Mouse (Mus musculus): ENCODE measurements around the gene Mapk1ip1l. TPM values are rescaled to one million over a fixed set of nuclear protein-coding genes. Genes with fewer than 3 reads are reported as not detected.
A peak's percentile ranks its signal among the peaks of the same experiment; 100 is the strongest.
"Not testable (repeated sequence)": the region's sequence is repeated elsewhere in the genome, so short reads cannot be mapped to it uniquely, and the experiment has no call there.

The Mapk1ip1l gene
- polyA plus RNA-seq, 1 experiment from 2014 or later: 79.9 TPM

DNA sequence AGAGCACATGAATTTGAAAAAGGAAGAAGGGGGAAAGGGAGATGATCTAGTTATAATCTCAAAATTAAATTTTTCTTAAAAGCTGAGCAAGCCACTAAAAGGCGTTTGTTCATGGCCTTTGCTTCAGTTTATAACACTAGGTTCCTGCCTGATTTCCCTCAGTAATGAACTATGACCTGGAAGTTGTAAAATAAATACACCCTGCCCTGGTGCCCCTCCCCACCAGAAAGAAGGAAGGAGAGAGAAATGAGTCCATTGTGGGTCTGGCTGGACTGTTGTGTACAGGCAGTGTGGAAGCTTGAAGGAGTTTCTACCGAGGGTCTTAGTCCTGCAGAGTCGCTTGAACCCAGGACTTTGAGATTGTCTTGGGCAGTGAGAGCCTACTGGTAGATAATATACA is 9.6 kb downstream of the Mapk1ip1l start:
- no peak overlapping the region for H3K4me3 ChIP-seq
- no peaks in the 10 kb centered on the region for H3K9me3 ChIP-seq
- WGBS: 89% methylated on average over 3 of the region's 3 CpGs
- H3K27ac ChIP-seq (replicated peaks): no peak overlapping the region
- no peak overlapping the region for H3K9ac ChIP-seq (replicated peaks)
- no peaks in the 10 kb centered on the region for H3K4me1 ChIP-seq
- peaks cover 42% of the 10 kb centered on the region for H3K36me3 ChIP-seq
- no peak overlapping the region for H3K4me2 ChIP-seq (replicated peaks)
- ATAC-seq (ENCODE audit: low FRiP score, low read depth): no peak
- H3K27me3 ChIP-seq: no peaks in the 10 kb centered on the region

DNA sequence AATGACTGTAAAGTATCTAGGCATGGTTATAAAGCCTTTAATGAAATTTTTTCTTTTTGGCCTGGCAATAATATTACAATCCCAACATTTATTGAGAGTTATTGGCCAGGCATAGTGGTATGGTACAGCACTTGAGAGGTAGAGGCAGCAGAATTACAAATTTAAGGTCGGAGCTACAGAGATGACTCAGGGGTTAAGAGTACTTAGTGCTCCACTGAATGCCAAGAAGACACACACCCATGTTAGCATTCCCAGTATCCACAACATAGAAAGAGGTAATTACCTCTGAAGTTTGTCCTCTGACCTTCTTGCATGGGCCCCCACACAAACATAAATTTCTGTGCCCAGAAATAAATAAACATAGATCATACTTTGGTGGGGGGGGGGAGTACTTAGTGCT is 11.0 kb downstream of the Mapk1ip1l start:
- no peak overlapping the region for H3K4me3 ChIP-seq
- H3K9ac ChIP-seq (replicated peaks): no peak overlapping the region
- no peaks in the 10 kb centered on the region for H3K4me1 ChIP-seq
- no peaks in the 10 kb centered on the region for H3K27me3 ChIP-seq
- H3K4me2 ChIP-seq (replicated peaks): no peak overlapping the region
- H3K36me3 ChIP-seq: peaks cover 48% of the 10 kb centered on the region
- no peaks in the 10 kb centered on the region for H3K9me3 ChIP-seq
- no peak for ATAC-seq (ENCODE audit: low FRiP score, low read depth)
- WGBS: 100% methylated on average over 1 of the region's 1 CpGs
- H3K27ac ChIP-seq (replicated peaks): no peak overlapping the region

- ATAC-seq (ENCODE audit: low FRiP score, low read depth): no peak
- H3K9me3 ChIP-seq: no peaks in the 10 kb centered on the region
- H3K27me3 ChIP-seq: no peaks in the 10 kb centered on the region
- no peak overlapping the region for H3K9ac ChIP-seq (replicated peaks)
- no peak overlapping the region for H3K4me2 ChIP-seq (replicated peaks)
- no peak overlapping the region for H3K27ac ChIP-seq (replicated peaks)
- no peak overlapping the region for H3K4me3 ChIP-seq
- H3K4me1 ChIP-seq: no peaks in the 10 kb centered on the region
- peaks cover 59% of the 10 kb centered on the region for H3K36me3 ChIP-seq
- 94% methylated on average over 18 of the region's 18 CpGs for WGBS
These were observed 12.5 kb downstream of the Mapk1ip1l start for GRCm38 (mm10) chr14:47310342-47311181.

DNA sequence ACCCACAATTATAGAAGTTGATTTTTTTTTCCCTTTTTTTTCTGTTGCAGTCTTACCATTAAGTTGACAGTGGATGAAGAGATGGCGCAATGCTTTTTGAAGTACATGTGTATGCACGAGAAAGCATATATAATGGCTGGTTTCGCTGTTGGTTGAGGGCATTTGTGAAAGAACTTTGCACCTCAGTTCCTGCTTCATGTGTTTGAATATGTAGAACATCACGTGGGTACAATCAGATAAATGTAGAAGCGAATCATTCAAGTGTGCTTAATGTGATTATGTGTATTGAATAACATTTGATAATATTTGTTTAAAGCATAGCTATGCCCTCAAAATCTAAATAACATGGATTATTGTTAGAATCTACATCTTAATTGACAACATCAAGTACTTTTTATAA is 21.3 kb downstream of the Mapk1ip1l start:
- no peak overlapping the region for H3K4me2 ChIP-seq (replicated peaks)
- H3K9ac ChIP-seq (replicated peaks): no peak overlapping the region
- 92% methylated on average over 5 of the region's 5 CpGs for WGBS
- ATAC-seq (ENCODE audit: low FRiP score, low read depth): no peak
- H3K27me3 ChIP-seq: no peaks in the 10 kb centered on the region
- H3K27ac ChIP-seq (replicated peaks): no peak overlapping the region
- H3K4me3 ChIP-seq: no peak overlapping the region
- H3K36me3 ChIP-seq: peaks cover 39% of the 10 kb centered on the region
- H3K9me3 ChIP-seq: no peaks in the 10 kb centered on the region
- no peaks in the 10 kb centered on the region for H3K4me1 ChIP-seq

DNA sequence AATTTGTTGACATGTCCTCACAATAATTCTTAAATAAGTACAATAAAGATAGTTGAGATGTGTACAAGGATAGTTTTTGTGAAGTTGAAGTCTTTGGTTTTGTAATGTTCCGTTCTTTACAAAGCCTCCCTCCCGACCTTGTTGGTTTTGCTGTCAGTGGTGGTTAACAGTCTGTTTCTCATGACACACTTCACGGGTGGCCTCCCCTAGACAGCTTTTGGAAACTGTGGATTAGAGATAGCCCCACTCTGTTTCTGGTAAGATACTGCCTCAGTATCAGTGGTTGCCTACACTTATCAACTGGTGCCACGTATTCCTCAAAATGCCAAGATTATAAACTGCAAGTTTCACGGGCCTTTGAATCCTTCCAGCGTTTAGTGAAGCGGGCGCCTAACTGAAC is 23.5 kb downstream of the Mapk1ip1l start:
- not testable (repeated sequence) for H3K27me3 ChIP-seq; H3K4me3 ChIP-seq; H3K27ac ChIP-seq (replicated peaks); H3K4me2 ChIP-seq (replicated peaks); H3K9me3 ChIP-seq; ATAC-seq (ENCODE audit: low FRiP score, low read depth); H3K9ac ChIP-seq (replicated peaks); H3K4me1 ChIP-seq
- H3K36me3 ChIP-seq: peaks cover 39% of the 10 kb centered on the region
- 94% methylated on average over 7 of the region's 8 CpGs for WGBS

GRCm38 (mm10) chr14:47325965-47326761 is 28.1 kb downstream of the Mapk1ip1l start:
- no peak for ATAC-seq (ENCODE audit: low FRiP score, low read depth)
- WGBS: 88% methylated on average over 9 of the region's 9 CpGs

GRCm38 (mm10) chr14:47327347-47327746 is 29.3 kb downstream of the Mapk1ip1l start:
- Histone ChIP-seq H3K9me3 (no peaks in the 10 kb centered on the region), H3K9ac (replicated peaks) (no peak overlapping the region), H3K27me3 (no peaks in the 10 kb centered on the region), H3K4me3 (no peak overlapping the region), H3K36me3 (peaks cover 13% of the 10 kb centered on the region), H3K4me1 (no peaks in the 10 kb centered on the region), H3K27ac (replicated peaks) (no peak overlapping the region), H3K4me2 (replicated peaks) (no peak overlapping the region)
- 88% methylated on average over 5 of the region's 5 CpGs for WGBS
- ATAC-seq (ENCODE audit: low FRiP score, low read depth): no peak

More at GRCm38 (mm10) chr14:47325965-47326761, 28.1 kb downstream of the Mapk1ip1l start:
- no peak overlapping the region for H3K27ac ChIP-seq (replicated peaks)
- H3K4me1 ChIP-seq: no peaks in the 10 kb centered on the region
- peaks cover 16% of the 10 kb centered on the region for H3K36me3 ChIP-seq
- no peak overlapping the region for H3K4me3 ChIP-seq
- no peak overlapping the region for H3K9ac ChIP-seq (replicated peaks)
- no peak overlapping the region for H3K4me2 ChIP-seq (replicated peaks)
- no peaks in the 10 kb centered on the region for H3K9me3 ChIP-seq
- no peaks in the 10 kb centered on the region for H3K27me3 ChIP-seq

DNA sequence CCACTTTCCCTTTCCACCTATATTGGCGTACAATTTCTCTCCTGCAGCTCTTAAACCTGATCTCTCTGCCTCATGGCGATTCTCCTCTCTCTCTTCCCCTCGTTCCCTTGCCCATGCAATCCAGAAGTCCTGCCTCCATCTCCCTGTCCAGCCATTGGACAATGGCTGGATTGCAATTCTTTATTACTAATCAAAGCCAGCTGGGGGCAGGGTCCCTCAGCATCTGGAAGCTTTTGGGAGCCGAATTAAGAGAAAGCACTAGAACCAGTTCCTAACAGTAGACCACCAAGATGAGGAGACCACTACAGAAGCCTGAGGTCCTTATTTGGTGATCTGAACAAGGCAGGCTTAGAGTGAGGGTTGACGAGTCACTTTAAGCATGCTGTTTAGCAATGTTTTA is 33.9 kb downstream of the Mapk1ip1l start:
- Histone ChIP-seq H3K9ac (replicated peaks) (no peak overlapping the region), H3K4me2 (replicated peaks) (no peak overlapping the region), H3K27ac (replicated peaks) (no peak overlapping the region), H3K36me3 (no peaks in the 10 kb centered on the region), H3K27me3 (no peaks in the 10 kb centered on the region), H3K4me3 (no peak overlapping the region), H3K4me1 (no peaks in the 10 kb centered on the region), H3K9me3 (no peaks in the 10 kb centered on the region)
- 65% methylated on average over 5 of the region's 5 CpGs for WGBS
- ATAC-seq (ENCODE audit: low FRiP score, low read depth): no peak

- Histone ChIP-seq H3K27me3 (no peaks in the 10 kb centered on the region), H3K36me3 (no peaks in the 10 kb centered on the region), H3K9ac (replicated peaks) (no peak overlapping the region), H3K27ac (replicated peaks) (no peak overlapping the region), H3K4me1 (no peaks in the 10 kb centered on the region), H3K9me3 (no peaks in the 10 kb centered on the region), H3K4me3 (no peak overlapping the region), H3K4me2 (replicated peaks) (no peak overlapping the region)
- no peak for ATAC-seq (ENCODE audit: low FRiP score, low read depth)
- WGBS: 82% methylated on average over 4 of the region's 4 CpGs
These were observed 36.8 kb downstream of the Mapk1ip1l start for GRCm38 (mm10) chr14:47334819-47335218.

DNA sequence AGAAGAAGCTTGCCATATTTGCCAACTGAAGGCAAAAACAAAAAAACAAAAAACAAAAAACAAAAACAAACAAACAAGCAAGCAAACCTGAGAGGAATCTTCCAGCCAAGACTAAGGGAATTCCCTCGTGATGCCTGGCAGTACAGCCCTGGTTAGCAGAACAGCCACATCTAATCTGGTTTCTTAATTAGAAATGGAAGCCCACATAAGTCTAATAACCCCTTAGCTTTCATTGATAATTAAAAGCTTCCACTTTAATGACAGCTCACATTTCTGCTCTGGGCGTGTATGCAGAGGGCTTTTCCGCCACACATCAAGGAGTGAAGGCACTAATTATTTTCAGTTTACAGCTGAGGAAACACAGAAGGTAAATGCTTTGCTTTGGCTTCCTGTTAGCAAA is 37.2 kb downstream of the Mapk1ip1l start:
- no peaks in the 10 kb centered on the region for H3K36me3 ChIP-seq
- 75% methylated on average over 3 of the region's 3 CpGs for WGBS
- ATAC-seq (ENCODE audit: low FRiP score, low read depth): no peak

DNA sequence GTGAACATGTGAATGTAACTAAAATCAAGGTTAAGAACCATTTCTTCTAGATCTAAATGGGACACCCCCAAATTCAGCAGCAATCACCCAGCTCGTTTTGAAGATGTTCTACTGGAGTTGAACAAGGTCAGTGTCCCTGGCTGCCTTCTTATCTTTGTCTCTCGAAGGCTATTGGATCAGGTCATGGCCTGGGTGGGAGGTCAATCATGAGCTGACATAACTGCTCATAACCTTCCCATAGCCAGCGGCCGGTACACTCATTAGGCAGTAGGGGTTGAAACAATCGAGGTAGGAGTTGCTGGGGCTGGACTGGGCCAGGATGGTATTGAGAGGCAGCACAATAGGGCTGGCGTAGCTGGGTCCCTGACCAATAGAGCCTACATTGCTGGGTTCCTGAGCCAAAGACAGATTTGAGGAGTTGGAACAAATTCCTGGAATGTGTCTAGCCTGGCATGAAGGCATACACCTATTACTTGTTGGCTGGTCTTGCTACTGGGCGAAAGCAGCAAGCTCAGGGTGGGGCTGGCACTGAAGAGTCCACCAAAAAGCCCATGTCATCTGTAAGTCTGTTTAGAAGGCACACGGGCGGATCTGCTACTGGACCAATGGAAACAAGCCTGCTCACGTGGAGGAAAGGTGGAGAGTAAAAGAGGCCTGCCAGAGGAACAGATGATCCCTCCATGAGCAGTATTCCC is 42.3 kb downstream of the Mapk1ip1l start:
- no peaks in the 10 kb centered on the region for H3K9me3 ChIP-seq
- peaks cover 4% of the 10 kb centered on the region for H3K4me1 ChIP-seq
- WGBS: 85% methylated on average over 10 of the region's 10 CpGs
- no peak overlapping the region for H3K9ac ChIP-seq (replicated peaks)
- H3K27me3 ChIP-seq: no peaks in the 10 kb centered on the region
- ATAC-seq (ENCODE audit: low FRiP score, low read depth): no peak
- no peak overlapping the region for H3K4me3 ChIP-seq
- no peak overlapping the region for H3K27ac ChIP-seq (replicated peaks)
- H3K4me2 ChIP-seq (replicated peaks): no peak overlapping the region
- H3K36me3 ChIP-seq: no peaks in the 10 kb centered on the region

More for the DNA sequence above, 37.2 kb downstream of the Mapk1ip1l start:
- H3K9me3 ChIP-seq: no peaks in the 10 kb centered on the region
- no peaks in the 10 kb centered on the region for H3K27me3 ChIP-seq
- H3K9ac ChIP-seq (replicated peaks): no peak overlapping the region
- H3K4me2 ChIP-seq (replicated peaks): no peak overlapping the region
- no peak overlapping the region for H3K27ac ChIP-seq (replicated peaks)
- H3K4me3 ChIP-seq: no peak overlapping the region
- H3K4me1 ChIP-seq: no peaks in the 10 kb centered on the region

- no peak overlapping the region for H3K9ac ChIP-seq (replicated peaks)
These were observed 43.8 kb downstream of the Mapk1ip1l start for GRCm38 (mm10) chr14:47341811-47342291.

More at GRCm38 (mm10) chr14:47341811-47342291, 43.8 kb downstream of the Mapk1ip1l start:
- no peak for ATAC-seq (ENCODE audit: low FRiP score, low read depth)
- Histone ChIP-seq H3K27me3 (no peaks in the 10 kb centered on the region), H3K4me3 (no peak overlapping the region), H3K4me2 (replicated peaks) (no peak overlapping the region), H3K9me3 (no peaks in the 10 kb centered on the region), H3K4me1 (peaks cover 4% of the 10 kb centered on the region), H3K27ac (replicated peaks) (0 out of 2 replicates have a peak overlapping the region, but pooled peaks have one; percentile 25), H3K36me3 (no peaks in the 10 kb centered on the region)
- WGBS: 69% methylated on average over 4 of the region's 4 CpGs
